Mouse (Mus musculus): Measurements from ENCODE around the gene Gm10638. TPM values are rescaled to one million over a fixed set of nuclear protein-coding genes. Genes with fewer than 3 reads are reported as not detected.
A peak's percentile ranks its signal among the peaks of the same experiment; 100 is the strongest.

Gm10638 gene
- polyA plus RNA-seq, 1 experiment = not detected

GRCm38 (mm10) chr8:86744313-86745220, 932 bp upstream of the Gm10638 start:
- H3K27ac ChIP-seq (ENCODE audit: insufficient read depth, low read length) = peak overlapping the region; percentile 94
- TF ChIP-seq CTCF (IDR thresholded peaks at IDR 0.05; ENCODE audit: low read depth, low read length) = no peak
- no peak for TF ChIP-seq EP300 (IDR thresholded peaks at IDR 0.05; ENCODE audit: insufficient read depth, low read depth, low read length)

GRCm38 (mm10) chr8:86745935-86746441, 489 bp downstream of the Gm10638 start:
- Histone ChIP-seq H3K27ac (ENCODE audit: insufficient read depth, low read length) (0 out of 2 replicates have a peak overlapping the region, but pooled peaks have one; percentile 94), H3K9ac (ENCODE audit: low read depth, poor library complexity, severe bottlenecking) (peak overlapping the region; percentile 99), H3K4me3 (ENCODE audit: low read depth, low read length) (peak overlapping the region; percentile 89), H3K4me1 (ENCODE audit: control insufficient read depth, insufficient read depth, low read length) (no peaks in the 10 kb centered on the region), H3K9me3 (replicated peaks; ENCODE audit: control insufficient read depth, insufficient read depth, low read length, poor library complexity, severe bottlenecking) (no peaks in the 10 kb centered on the region), H3K36me3 (ENCODE audit: control insufficient read depth, insufficient read depth, low read length, poor library complexity, severe bottlenecking) (no peaks in the 10 kb centered on the region), H3K27me3 (ENCODE audit: control insufficient read depth, insufficient read depth, low read length, poor library complexity, severe bottlenecking) (no peaks in the 10 kb centered on the region)
- no peak for TF ChIP-seq CTCF (IDR thresholded peaks at IDR 0.05; ENCODE audit: low read depth, low read length)
- no peak for TF ChIP-seq EP300 (IDR thresholded peaks at IDR 0.05; ENCODE audit: insufficient read depth, low read depth, low read length)
- TF ChIP-seq POLR2A (IDR thresholded peaks at IDR 0.05; ENCODE audit: insufficient read depth, low read length) = peak; percentile 82

More at GRCm38 (mm10) chr8:86744313-86745220, 932 bp upstream of the Gm10638 start:
- no peaks in the 10 kb centered on the region for H3K36me3 ChIP-seq (ENCODE audit: control insufficient read depth, insufficient read depth, low read length, poor library complexity, severe bottlenecking)
- peaks cover 6% of the 10 kb centered on the region for H3K9me3 ChIP-seq (replicated peaks; ENCODE audit: control insufficient read depth, insufficient read depth, low read length, poor library complexity, severe bottlenecking)
- peak overlapping the region; percentile 99 for H3K9ac ChIP-seq (ENCODE audit: low read depth, poor library complexity, severe bottlenecking)
- H3K27me3 ChIP-seq (ENCODE audit: control insufficient read depth, insufficient read depth, low read length, poor library complexity, severe bottlenecking) = no peaks in the 10 kb centered on the region; the same call in 1 of the 2 replicates
- H3K4me1 ChIP-seq (ENCODE audit: control insufficient read depth, insufficient read depth, low read length) = no peaks in the 10 kb centered on the region
- peak overlapping the region; percentile 89 for H3K4me3 ChIP-seq (ENCODE audit: low read depth, low read length)

GRCm38 (mm10) chr8:86746511-86746910, 1.0 kb downstream of the Gm10638 start:
- H3K4me1 ChIP-seq (ENCODE audit: control insufficient read depth, insufficient read depth, low read length) = no peaks in the 10 kb centered on the region
- H3K36me3 ChIP-seq (ENCODE audit: control insufficient read depth, insufficient read depth, low read length, poor library complexity, severe bottlenecking) = no peaks in the 10 kb centered on the region
- H3K27ac ChIP-seq (ENCODE audit: insufficient read depth, low read length) = no peak overlapping the region
- no peaks in the 10 kb centered on the region for H3K9me3 ChIP-seq (replicated peaks; ENCODE audit: control insufficient read depth, insufficient read depth, low read length, poor library complexity, severe bottlenecking)
- TF ChIP-seq CTCF (IDR thresholded peaks at IDR 0.05; ENCODE audit: low read depth, low read length) (no peak), EP300 (IDR thresholded peaks at IDR 0.05; ENCODE audit: insufficient read depth, low read depth, low read length) (no peak), POLR2A (IDR thresholded peaks at IDR 0.05; ENCODE audit: insufficient read depth, low read length) (no peak)
- no peaks in the 10 kb centered on the region for H3K27me3 ChIP-seq (ENCODE audit: control insufficient read depth, insufficient read depth, low read length, poor library complexity, severe bottlenecking)
- H3K9ac ChIP-seq (ENCODE audit: low read depth, poor library complexity, severe bottlenecking) = peak overlapping the region; percentile 99
- H3K4me3 ChIP-seq (ENCODE audit: low read depth, low read length) = peak overlapping the region; percentile 88

GRCm38 (mm10) chr8:86749842-86750241, 4.3 kb downstream of the Gm10638 start:
- TF ChIP-seq CTCF (IDR thresholded peaks at IDR 0.05; ENCODE audit: low read depth, low read length) = no peak
- TF ChIP-seq EP300 (IDR thresholded peaks at IDR 0.05; ENCODE audit: insufficient read depth, low read depth, low read length) = no peak
- no peak for TF ChIP-seq POLR2A (IDR thresholded peaks at IDR 0.05; ENCODE audit: insufficient read depth, low read length)
- H3K9me3 ChIP-seq (replicated peaks; ENCODE audit: control insufficient read depth, insufficient read depth, low read length, poor library complexity, severe bottlenecking) = no peaks in the 10 kb centered on the region; the same call in 1 of the 2 replicates
- H3K27me3 ChIP-seq (ENCODE audit: control insufficient read depth, insufficient read depth, low read length, poor library complexity, severe bottlenecking) = no peaks in the 10 kb centered on the region
- no peak overlapping the region for H3K27ac ChIP-seq (ENCODE audit: insufficient read depth, low read length)
- no peak overlapping the region for H3K4me3 ChIP-seq (ENCODE audit: low read depth, low read length)
- H3K9ac ChIP-seq (ENCODE audit: low read depth, poor library complexity, severe bottlenecking) = no peak overlapping the region
- no peaks in the 10 kb centered on the region for H3K4me1 ChIP-seq (ENCODE audit: control insufficient read depth, insufficient read depth, low read length)
- no peaks in the 10 kb centered on the region for H3K36me3 ChIP-seq (ENCODE audit: control insufficient read depth, insufficient read depth, low read length, poor library complexity, severe bottlenecking)

- Histone ChIP-seq H3K9ac (ENCODE audit: low read depth, poor library complexity, severe bottlenecking) (peak overlapping the region; percentile 55), H3K4me1 (ENCODE audit: control insufficient read depth, insufficient read depth, low read length) (peaks cover 3% of the 10 kb centered on the region), H3K27me3 (ENCODE audit: control insufficient read depth, insufficient read depth, low read length, poor library complexity, severe bottlenecking) (no peaks in the 10 kb centered on the region), H3K4me3 (ENCODE audit: low read depth, low read length) (peak overlapping the region; percentile 64), H3K36me3 (ENCODE audit: control insufficient read depth, insufficient read depth, low read length, poor library complexity, severe bottlenecking) (no peaks in the 10 kb centered on the region), H3K9me3 (replicated peaks; ENCODE audit: control insufficient read depth, insufficient read depth, low read length, poor library complexity, severe bottlenecking) (no peaks in the 10 kb centered on the region; the same call in 1 of the 2 replicates), H3K27ac (ENCODE audit: insufficient read depth, low read length) (peak overlapping the region; percentile 74)
- no peak for TF ChIP-seq CTCF (IDR thresholded peaks at IDR 0.05; ENCODE audit: low read depth, low read length)
- TF ChIP-seq EP300 (IDR thresholded peaks at IDR 0.05; ENCODE audit: insufficient read depth, low read depth, low read length) = peak; percentile 80
- TF ChIP-seq POLR2A (IDR thresholded peaks at IDR 0.05; ENCODE audit: insufficient read depth, low read length) = no peak
These were observed 11.6 kb downstream of the Gm10638 start for GRCm38 (mm10) chr8:86756948-86757733.

All from ES-Bruce4 (cell line).